In the genomic region with DNA sequence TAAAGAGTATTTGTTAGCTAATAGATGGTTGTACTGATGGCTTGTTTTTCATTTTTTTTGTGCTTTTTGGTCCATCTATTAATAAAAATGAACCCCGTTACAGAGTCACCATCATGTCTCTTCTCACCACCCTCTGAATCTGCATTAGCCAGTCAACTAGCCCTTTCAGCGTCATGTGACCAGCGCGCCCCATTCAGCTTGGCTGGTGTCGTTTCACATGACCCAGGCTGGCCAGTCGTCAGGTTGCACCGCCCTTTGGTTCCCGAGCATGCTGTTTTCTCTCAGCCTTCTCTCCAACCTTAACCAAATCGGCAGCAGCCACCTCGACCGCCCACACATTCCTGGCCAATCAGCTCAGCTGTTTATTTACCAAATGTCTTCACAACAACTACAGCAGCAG, we compare ENCODE assay signal across 14 mouse cellular contexts. TPM values are rescaled to one million over a fixed set of nuclear protein-coding genes. Genes with fewer than 3 reads are reported as not detected.
DNase-seq lines count a peak whose midpoint lies in the region; ATAC-seq lines count a peak whose summit lies in the region.
"Had no signal": no experiment of that assay in that cellular context is flagged by ENCODE, and none has a peak within 500 bp of the region (broad histone marks: within the 10 kb centered on the region; RNA-seq: fewer than 3 reads in every experiment).

No protein-coding gene starts in this region.

- peak; percentile 28 for DNase-seq in gastrocnemius, adult 18-20 months (ENCODE audit: low spot score)
- no peak for DNase-seq in gastrocnemius, postnatal 25 days
- DNase-seq in kidney, postnatal 10 days, result peak; percentile 48
- no peak for DNase-seq in kidney, adult 18-20 months
- peak; percentile 87 for DNase-seq in ES-CJ7 (ENCODE audit: low read depth, low spot score)
- DNase-seq in kidney, postnatal 4 days, result peak; percentile 46 to 58
- no peak for DNase-seq in left cerebral cortex, adult 9 months (ENCODE audit: low spot score in 2 of 2)
- DNase-seq: adrenal gland, postnatal 25 days; liver, embryonic 13.5 days; lung, postnatal 36 days; right cerebral cortex, adult 18-20 months had no signal

- H3K4me3 ChIP-seq in neural tube, embryonic 15.5 days (replicated peaks), result no peak overlapping the region
- H3K4me3 ChIP-seq: hindbrain, embryonic 10.5 days; liver, embryonic 13.5 days had no signal

- no peaks in the 10 kb centered on the region for H3K9me3 ChIP-seq in neural tube, embryonic 15.5 days (replicated peaks)
- H3K9me3 ChIP-seq: hindbrain, embryonic 10.5 days; liver, embryonic 13.5 days had no signal

- H3K4me1 ChIP-seq in neural tube, embryonic 15.5 days, result peaks cover 38% of the 10 kb centered on the region

- H3K36me3 ChIP-seq in neural tube, embryonic 15.5 days, result peaks cover 68% of the 10 kb centered on the region

- no peak overlapping the region for H3K9ac ChIP-seq in neural tube, embryonic 15.5 days (replicated peaks)
- H3K9ac ChIP-seq: liver, embryonic 13.5 days had no signal

- H3K4me2 ChIP-seq in neural tube, embryonic 15.5 days, result no peak overlapping the region
- H3K4me2 ChIP-seq: liver, embryonic 13.5 days had no signal

- 69% methylated on average over 11 of the region's 11 CpGs for WGBS in neural tube, embryonic 15.5 days

- no peak for ATAC-seq in neural tube, embryonic 15.5 days (ENCODE audit: low FRiP score)
- ATAC-seq: midbrain, embryonic 16.5 days had no signal

- H3K27ac ChIP-seq in neural tube, embryonic 15.5 days (replicated peaks), result no peak overlapping the region
- H3K27ac ChIP-seq: hindbrain, embryonic 10.5 days; liver, embryonic 13.5 days had no signal

- no peaks in the 10 kb centered on the region for H3K27me3 ChIP-seq in neural tube, embryonic 15.5 days (replicated peaks)
- H3K27me3 ChIP-seq: liver, embryonic 13.5 days had no signal

RNA-seq across cellular contexts. Expression of a gene that starts 6.9 kb away (rescaled TPM):
- total RNA-seq in gastrocnemius, adult 18-20 months (2021), result 10 to 100 TPM; 37.4 to 48.6 TPM
- 10 to 100 TPM; 36.4 to 48.2 TPM for total RNA-seq in gastrocnemius, postnatal 25 days (2021)
- polyA plus RNA-seq in neural tube, embryonic 15.5 days (2015; fragmentation: Nextera tagmentation; extraction: Ambion mirVana), result 403 and 429 TPM in 2 replicates

RNA-seq across cellular contexts. Expression of a gene that starts 31.6 kb away (rescaled TPM):
- 10 to 100 TPM; 20.2 to 22.4 TPM for total RNA-seq in gastrocnemius, adult 18-20 months (2021)
- 10 to 100 TPM; 25.2 to 26.4 TPM for total RNA-seq in gastrocnemius, postnatal 25 days (2021)
- polyA plus RNA-seq in neural tube, embryonic 15.5 days (2015; fragmentation: Nextera tagmentation; extraction: Ambion mirVana), result 81.2 and 82.1 TPM in 2 replicates

RNA-seq across cellular contexts. Expression of a gene that starts 51.4 kb away (rescaled TPM):
- 10 to 100 TPM; 31.9 to 63.3 TPM for total RNA-seq in gastrocnemius, adult 18-20 months (2021)
- 10 to 100 TPM; 30.4 to 42.0 TPM for total RNA-seq in gastrocnemius, postnatal 25 days (2021)
- 99.0 and 99.7 TPM in 2 replicates for polyA plus RNA-seq in neural tube, embryonic 15.5 days (2015; fragmentation: Nextera tagmentation; extraction: Ambion mirVana)

Comparison
In these comparisons a context has a peak if more than half of its experiments do, and no peak if none do; other contexts are left out.
1. DNase-seq: peak in gastrocnemius, adult 18-20 months (single experiment), kidney, postnatal 10 days (single experiment), ES-CJ7 (single experiment) and kidney, postnatal 4 days (2 of 2); none in gastrocnemius, postnatal 25 days (single experiment), kidney, adult 18-20 months (single experiment) and left cerebral cortex, adult 9 months (0 of 2).